Mouse (Mus musculus) c-Kit-positive CD71-positive TER-119-negative erythroid progenitor cells, embryonic 14.5 days (primary cell): ENCODE results near the gene Acadvl.

ENCODE experiments used
- DNase-seq: peaks from one replicate; pipeline ENCODE4 v3.0.0-alpha.2; 2013; ENCODE audit warnings: low read depth

Acadvl gene

DNA sequence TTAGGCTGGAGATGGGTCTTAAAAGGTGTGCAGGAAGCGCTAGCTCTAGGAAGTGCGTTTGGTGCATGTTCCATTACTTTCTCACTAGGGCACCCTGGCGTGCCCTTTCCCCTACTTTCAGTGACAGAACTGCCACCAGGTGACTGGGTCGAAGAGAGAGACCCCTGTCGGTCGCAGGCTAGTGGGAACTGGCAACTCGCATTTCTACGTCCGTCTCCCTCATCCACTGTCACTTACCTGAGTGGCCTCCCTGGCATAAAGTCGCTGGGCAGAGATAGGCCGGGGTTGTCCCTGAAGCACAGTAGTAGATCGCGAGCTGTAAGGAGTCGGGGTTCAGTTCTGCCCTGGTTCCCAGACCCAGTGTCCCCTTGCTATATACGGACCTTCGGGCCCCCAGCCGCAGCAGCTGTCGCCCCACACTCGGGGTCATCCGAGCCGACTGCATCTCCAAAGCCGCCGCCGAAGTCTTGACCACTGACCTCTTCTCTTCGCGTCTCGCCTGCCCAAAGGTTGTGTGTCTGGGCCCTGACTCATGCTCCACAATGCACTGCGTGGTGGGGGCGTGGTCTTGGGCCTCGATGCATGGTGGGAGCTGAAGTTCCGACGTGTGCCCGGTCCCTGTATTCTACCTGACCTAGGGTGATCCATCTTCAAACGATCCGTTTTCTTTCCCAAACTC lies at the start of gene Acadvl:
Gene Acadvl (minus strand): TSS at position 532 of the 679 bp plus-strand sequence.
- peak; percentile 86 for DNase-seq

DNA sequence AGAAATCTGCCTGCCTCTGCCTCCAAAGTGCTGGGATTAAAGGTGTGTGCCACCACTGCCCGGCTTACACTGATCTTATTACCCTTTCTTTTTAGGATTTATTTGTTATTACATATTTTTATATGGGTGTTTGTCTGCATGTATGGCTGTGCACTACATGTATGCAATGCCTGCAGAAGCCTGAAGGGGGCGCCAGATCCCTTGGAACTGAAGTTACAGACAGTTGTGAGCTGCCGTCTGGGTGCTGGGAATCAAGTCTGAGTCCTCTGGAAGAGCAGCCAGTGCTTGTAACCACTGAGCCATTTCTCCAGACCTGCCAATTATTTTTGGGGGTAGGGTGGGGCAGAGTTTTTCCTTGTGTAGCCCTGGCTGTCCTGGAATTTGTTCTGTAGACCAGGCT lies 47.8 kb upstream of the Acadvl start:
- no peak for DNase-seq

DNA sequence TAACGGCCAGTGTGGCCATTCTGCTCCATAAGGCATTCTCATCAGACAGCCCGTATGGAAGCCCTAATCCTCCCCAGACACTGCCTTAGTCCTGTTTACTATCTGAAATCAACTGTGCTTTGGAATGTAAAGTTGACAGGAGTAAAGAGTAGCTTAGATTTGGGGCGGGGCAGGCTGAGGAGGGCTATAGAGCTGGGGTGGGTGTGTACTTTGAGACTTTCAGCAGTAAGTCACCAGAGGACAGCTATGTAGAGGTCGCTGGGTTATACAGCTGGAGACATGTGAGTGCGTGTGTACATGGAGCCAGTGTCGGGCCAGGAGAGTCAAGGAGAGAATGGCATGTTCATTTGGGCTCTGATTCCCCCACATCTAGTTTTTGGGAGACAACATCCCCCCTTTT lies 44.7 kb upstream of the Acadvl start:
- no peak for DNase-seq

DNA sequence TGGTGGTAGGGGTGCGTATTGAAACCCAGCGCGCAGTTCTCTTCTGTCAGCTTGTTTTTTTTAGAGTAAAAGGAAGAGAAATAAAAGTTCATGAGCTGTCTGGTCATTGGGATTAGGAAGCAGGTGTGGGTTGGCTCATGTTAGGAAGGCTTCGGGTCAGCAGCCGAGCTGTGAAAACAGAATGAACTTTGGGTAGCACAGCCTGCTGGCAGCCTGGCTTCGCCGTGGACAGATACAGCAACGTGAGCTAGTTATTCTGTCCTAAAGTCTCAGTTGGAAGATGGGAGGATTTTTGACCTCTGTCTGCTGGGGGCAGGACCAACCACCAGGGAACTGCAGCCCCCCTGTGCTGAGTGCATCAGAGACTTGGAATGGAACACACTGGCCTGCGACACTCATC lies 42.6 kb upstream of the Acadvl start:
- no peak for DNase-seq

DNA sequence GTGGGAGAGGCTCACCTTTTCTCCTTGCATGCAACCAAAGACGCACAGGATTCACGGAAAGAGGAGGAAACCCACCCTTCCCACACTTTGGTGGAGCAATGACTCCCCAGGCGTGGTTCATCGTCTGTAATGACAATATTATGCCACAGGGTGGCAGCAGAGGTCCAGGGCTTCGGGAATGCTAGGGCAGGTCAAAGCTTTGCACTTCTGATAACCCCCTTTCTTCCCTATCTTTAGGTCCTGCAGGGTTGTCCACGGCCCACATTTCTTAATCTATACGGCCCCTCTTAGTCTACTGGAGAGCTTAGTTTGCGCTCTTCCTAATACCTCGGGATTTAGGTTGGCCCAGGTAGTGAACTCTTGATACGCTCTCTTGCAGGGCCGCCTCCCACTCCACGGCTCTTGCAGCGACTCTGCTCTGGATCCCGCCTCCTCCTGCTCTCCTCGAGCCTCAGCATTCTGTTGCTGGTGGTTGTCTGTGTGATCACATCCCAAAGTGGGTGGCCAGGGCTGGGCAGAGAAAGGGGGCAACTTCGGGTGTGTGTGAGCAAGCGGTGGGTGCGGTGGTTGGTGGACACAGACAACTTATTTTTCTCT lies 40.5 kb upstream of the Acadvl start:
- peak; percentile 59 for DNase-seq

DNA sequence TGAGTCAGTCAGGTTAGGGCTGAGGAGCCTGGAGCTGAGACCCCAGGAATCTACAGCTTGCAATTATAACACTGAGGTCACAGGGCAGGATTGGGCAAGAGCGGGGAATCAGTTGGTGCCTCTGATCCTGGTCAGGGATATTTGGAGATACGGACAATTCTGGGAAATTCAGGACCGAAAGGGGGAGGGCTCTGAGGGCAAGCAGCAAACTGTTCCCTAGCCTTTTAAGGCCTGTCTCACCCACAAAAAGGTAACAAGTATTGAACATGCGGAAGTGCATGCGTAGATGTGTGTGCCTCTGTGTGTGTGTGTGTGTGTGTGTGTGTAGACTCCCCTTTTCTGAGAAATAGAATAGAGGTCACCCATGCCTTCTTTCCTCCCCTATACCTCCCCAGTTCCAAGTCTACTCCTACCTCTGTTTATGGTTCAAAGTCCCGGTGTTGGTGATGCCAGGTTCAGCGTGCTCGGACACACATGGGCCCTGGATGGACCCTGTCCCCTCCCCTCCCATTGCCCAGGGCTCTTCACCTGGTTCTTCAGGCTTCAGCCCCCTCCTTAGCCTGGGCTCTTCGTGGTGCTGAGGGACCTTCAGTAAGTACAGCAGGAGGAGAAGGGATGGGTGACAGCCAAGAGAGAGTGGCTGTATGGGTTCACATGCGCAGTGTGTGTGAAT lies 38.8 kb upstream of the Acadvl start, which contains the start of gene Asgr1:
Gene Asgr1 (plus strand): TSS at position 188 of the 673 bp plus-strand sequence.
- no peak for DNase-seq

DNA sequence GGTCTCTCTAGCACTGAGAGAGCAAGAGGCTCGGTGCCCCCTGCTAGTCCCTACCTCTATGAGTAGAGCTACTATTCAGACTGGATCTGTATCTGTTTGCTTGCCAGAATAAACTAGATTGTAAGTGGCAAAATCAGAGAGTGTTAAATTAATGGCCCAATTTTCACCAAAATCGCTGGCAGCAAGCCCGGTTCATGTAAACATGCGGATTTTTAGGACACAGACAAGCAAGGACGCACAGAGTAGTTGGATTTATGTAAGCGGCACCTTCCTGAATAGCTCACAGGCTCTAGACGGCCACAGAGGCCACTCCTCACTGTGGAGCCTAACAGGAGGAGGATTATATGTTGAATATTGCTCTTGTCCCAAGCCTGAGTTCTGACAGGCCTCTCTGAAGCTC lies 37.9 kb upstream of the Acadvl start:
- no peak for DNase-seq

DNA sequence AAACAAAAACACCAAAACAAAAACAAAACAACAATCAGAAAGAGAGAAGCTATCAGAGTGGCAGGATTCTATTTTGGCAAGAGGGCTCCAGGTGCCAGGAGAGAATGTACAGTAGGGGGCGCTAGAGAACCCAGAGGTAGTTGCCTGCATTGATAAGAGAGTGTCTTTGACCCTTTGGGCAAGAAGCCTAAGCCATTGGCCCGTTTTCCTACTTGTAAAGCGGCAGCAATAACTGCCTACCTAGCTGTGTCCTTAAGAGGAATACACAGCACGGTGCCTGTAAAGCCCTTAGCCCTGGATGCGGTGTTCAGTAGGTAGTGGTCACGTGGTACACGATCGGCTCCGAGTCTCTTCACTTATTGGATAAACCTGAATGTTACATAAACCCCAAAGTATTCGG lies 34.6 kb upstream of the Acadvl start:
- peak; percentile 14 for DNase-seq

DNA sequence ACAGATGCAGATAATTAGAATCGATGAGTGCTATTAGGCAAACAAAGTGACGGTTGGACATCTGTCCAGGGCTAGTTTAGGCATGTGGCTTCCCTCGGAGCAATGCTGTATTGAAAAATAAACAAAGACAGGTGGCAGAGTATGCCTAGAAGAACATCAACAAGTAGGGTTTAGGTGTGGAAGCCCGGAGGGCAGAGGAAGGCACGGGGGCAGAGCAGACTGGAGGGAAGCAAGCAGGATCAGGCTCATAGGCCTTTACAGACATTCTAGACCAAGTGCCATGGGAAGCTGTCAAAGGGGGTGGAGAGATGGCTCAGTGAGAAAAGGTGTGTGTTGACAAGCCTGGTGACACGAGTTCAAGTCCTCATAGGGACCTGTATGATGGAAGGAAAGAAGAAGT lies 34.2 kb upstream of the Acadvl start:
- DNase-seq: no peak

DNA sequence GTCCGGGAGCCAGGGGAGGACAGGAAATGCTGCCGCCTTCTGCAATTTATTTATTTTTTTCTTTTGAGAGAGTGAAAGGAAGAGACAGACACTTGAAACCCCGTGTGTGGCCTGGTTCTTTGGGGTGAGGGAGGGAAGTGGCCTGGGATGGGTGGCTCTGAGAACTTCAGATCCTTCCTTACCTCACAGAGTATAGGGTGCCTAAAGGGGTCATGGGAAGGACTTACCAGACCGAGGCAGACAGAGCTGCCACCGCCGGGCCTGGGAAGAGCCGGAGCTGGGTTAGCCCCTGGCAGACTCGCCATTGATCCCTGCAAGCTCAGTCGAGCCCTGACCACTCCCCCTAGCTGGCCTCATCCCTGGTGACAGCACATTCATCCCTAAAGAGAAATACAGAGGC lies 30.2 kb upstream of the Acadvl start:
- no peak for DNase-seq

DNA sequence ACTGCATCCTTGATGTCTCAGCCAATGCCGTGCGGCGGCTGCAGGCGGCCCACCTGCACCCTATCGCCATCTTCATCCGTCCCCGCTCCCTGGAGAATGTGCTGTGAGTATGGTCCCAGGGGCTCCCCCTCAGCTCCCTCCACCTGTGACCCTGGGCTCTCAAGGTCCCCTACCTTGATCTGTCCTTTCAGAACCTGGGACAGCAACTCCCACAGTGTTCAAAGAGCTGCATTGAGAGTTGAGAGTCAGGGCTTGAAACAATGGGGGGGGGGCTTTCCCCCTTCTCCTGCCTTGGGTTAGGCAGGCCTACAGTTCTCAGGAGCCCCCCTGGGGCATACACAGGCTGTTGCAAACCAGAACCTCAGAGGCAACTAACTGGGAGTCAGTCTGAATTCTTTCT lies 28.5 kb upstream of the Acadvl start:
- DNase-seq: no peak

DNA sequence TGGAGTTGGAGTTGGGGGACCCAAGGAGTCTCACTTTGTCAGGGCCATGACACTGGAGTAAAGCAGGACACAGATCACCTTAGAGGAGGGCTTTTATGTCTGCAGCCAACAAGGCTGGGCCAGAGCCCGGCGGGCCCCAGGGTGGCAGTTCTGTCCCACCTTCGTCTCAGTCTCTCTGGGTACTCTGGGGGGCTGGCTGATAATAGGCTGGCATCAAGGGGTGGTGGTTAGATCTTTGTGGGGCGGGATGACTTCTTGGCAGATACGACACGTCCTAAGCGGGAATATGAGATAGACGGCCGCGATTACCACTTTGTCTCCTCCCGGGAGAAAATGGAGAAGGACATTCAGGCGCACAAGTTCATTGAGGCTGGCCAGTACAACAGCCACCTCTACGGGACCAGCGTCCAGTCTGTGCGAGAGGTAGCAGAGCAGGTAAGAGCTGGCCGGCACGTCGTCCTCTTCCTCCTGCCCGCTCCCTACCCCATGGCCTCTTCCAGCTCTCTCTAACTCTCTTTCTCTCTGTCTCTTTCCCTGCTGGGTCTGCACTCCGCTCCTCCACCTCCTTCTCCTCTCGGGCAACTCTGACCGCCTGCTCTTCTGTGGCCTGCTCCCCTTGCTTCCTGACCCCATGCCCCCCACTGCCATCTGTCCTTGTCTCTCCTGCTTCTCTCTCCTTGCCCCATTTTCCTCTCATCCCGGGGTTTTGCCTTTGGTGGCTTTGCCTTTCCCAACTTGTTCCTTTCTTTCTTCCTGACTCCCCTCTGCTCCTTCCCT lies 27.3 kb upstream of the Acadvl start:
- DNase-seq: no peak

DNA sequence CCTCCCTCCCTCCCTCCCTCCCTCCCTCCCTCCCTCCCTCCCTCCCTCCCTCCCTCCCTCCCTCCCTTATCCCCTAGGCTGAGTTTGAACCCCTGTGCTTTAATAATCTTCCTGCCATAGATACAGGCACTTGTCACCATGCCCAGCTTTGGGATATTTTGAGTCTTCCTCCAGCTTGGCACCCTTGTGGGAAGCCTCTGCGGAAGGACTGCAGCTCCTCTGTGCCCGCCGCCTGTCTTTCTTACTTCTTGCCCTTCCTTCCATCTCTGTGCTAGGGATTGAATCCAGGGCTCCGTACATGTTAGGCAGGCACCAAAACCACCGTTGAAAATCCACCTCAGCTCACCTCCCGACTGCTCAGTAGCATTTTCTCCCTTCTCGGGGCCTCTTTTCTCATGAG lies 25.0 kb upstream of the Acadvl start:
- DNase-seq: no peak

DNA sequence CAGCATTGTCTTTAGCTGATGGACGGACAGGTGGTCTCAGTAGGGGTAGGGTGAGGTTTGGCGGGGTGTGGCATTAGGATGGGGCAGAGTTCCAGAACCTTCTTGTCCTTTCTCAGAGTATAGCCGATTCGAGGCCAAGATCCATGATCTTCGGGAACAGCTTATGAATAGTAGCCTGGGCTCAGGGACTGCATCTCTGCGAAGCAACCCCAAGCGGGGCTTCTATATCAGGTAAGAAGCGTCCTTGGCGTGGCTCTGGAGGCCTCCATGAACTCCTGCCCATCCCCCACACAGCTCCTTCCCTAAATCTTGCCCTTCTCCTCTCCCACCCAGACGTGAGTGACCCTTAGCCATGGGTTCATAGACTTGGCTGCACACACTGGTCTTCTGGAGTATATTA lies 24.4 kb upstream of the Acadvl start:
- no peak for DNase-seq

DNA sequence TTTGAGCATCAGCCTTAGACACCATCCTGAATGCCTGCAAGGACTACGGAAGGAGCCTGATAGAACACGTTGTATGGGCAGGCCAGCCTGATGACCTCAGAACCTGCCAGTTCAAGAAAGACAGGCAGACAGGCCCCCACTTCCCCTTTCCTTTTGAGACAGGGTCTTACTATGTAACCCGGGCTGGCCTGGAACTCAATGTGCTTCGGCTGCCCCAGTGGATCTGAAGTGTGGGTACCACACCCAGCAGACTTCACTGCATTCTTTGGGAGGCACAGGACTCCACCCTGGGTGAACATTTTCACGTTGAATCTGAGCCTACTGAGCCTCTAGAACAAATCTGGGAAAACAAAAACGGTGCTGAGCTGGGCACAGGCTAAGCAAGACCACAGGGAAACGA lies 23.0 kb upstream of the Acadvl start:
- no peak for DNase-seq

DNA sequence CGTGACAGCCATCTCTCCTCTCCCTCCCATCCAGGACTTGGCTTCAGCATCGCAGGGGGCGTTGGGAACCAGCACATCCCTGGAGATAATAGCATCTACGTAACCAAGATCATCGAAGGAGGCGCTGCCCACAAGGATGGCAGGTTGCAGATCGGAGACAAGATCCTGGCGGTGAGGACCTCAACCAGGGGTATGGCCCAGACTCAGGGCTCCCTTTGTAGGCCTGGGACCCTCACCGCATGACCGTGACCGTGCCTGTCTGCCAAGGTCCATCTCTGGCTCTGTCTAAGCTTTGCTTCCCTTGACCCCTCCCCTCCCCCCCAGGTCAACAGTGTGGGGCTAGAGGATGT lies 16.1 kb upstream of the Acadvl start:
- no peak for DNase-seq

DNA sequence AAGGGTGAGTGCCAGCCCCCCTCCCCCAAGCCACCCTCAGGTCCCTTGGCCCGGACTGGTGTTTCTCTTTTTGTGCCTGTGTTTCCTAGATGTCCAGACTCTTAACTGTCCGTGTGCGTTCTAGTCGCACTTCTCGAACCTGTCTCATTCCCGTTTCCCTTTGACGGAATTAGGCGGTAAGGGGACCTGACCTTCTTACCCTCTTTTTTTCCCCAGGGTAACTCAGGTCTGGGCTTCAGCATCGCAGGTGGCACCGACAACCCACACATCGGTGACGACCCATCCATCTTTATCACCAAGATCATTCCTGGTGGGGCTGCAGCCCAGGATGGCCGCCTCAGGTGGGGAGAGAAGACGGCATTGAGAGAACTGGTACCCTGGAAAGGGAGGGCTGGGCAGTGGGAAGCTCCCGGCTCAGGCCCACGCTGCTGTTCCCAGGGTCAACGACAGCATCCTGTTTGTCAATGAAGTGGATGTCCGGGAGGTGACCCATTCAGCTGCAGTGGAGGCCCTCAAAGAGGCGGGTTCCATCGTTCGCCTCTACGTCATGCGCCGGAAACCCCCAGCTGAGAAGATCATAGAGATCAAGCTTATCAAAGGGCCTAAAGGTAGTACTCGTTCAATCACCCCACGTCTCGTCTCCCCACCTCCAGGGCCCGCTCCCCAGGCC lies 15.6 kb upstream of the Acadvl start:
- no peak for DNase-seq

DNA sequence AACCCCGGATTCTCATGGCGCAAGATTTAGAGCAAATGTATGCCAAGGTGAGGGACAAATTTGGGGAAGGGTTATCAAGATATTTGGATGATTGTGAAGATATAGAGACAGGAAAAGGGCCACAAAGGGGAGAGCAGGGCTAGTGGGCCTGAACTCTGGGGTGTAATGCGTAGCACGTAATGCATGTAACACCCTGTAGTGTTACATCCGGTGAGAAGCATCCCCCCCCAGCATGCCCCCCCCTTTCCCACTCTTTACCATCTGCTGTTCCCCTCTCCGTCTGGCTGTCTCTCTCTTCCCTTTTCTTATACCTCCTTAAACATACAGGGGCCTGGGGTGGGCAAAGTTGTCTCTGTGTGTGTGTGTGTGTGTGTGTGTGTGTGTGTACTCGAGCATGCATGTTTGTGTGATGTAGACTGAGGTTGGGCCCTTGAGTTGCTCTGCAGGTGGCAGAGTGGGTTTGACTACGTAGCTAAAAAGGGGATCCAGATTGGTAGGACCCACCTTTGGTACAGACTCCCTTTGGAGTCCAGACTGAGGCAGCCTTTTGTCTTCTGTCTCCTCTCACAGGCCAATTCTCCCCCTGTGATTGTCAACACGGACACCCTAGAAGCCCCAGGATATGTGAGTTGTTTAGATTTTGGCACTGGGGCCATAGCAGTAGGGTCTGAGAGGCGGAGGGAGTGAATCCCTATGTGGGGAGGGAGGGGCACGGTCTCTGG lies 14.8 kb upstream of the Acadvl start:
- DNase-seq: no peak

DNA sequence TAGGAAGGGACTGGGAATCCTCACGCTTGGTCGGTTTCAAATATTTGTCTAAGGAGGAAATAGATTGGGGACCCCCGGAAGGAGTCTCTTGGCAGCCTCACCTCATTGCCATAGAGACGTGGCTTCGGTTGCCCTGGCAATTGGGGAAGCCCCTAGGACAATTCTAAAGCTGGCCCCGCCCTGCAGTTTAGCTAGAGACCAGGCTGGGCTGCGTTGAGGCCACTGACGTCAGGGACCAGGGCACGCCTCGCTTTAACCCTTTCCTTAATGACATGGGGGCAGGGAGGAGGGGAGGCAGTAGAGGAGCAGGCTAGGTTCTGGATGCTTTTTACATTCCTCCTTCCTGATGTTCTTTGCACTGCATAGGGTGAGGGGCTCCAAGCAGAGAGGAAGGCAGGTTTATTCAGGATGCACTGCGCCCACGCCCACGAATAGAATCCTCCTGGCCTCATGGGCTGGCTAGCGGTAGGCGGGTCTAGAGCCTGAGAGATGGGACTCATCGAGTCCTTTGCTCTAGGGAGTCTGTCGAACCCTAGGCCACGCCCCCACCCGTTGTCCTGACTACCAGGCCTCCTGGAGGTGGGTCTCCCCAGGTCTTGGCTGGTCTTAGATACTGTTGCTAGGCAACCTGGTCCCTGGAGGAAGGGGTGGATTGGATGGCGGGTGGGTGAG lies 14.1 kb upstream of the Acadvl start:
- peak; percentile 30 for DNase-seq

DNA sequence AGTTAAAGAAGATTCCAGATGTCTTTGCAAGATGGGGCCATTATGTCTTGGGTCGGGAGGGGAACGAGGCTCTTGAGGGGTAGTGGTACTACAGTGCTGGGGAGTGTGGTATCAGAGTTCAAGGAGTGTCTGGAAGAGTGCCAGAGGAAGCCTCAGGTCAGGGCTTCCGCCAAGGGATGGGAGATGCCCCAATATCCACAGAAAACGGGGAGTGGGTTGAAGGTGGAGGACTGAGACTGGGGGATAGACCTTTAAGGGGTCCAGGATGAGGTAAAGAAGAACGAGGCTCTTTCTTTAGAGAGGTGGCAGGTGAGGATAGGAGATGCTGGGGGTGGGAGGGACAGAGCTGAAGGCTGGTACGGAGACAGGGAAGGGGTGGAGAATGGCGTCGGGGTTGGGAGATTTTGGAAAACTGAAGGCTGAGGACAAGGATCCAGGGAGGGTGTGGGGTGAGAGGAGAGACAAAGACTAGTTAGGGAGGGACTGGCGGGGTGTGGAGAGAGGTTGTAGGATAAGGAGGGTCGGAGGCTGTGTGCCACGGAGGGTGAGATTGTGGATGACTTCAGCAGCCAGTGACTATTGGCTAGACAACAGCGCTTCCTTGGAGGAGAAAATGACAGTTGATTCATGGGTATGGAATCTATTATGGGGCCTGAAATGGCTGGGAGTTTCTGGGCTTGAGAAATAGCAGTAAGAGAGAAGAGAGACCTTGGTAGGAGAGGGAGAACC lies 13.4 kb upstream of the Acadvl start:
- no peak for DNase-seq
